Mouse (Mus musculus) intestine, embryonic 14.5 days (tissue): ENCODE measurements around the gene Tas2r108. TPM values are rescaled to one million over a fixed set of nuclear protein-coding genes. Genes with fewer than 3 reads are reported as not detected.

Experiments used
- ATAC-seq: fragments of 200-750 bp; cut with Nextera tagmentation; replicated peaks from 2 replicates; pipeline ENCODE4 v1.8.0; 2017; ENCODE audit warnings: low read depth, moderate number of reproducible peaks, moderate TSS enrichment, moderate library complexity; ENCODE audit not compliant: low FRiP score, low TSS enrichment
- DNase-seq: peaks from one replicate; pipeline ENCODE4 v3.0.0-alpha.2; 2018; ENCODE audit warnings: low spot score
- H3K27ac ChIP-seq: fragments of 300-500 bp; sonication (generic); 2 replicates; pipeline ENCODE4 v1.5.1; 2014; ENCODE audit warnings: low read depth, mild to moderate bottlenecking, control low read depth
- H3K27me3 ChIP-seq: fragments of 300-500 bp; sonication (generic); replicated peaks from 2 replicates; pipeline ENCODE4 v1.6.1; 2014; ENCODE audit warnings: low read length, control low read depth; ENCODE audit not compliant: control insufficient read depth, insufficient read depth
- H3K36me3 ChIP-seq: fragments of 300-500 bp; sonication (generic); 2 replicates; pipeline ENCODE4 v1.6.1; 2014; ENCODE audit warnings: low read length, control low read depth; ENCODE audit not compliant: control insufficient read depth, insufficient read depth
- H3K4me1 ChIP-seq: fragments of 300-500 bp; sonication (generic); replicated peaks from 2 replicates; pipeline ENCODE4 v1.6.1; 2014; ENCODE audit warnings: low read length, control low read depth, mixed read lengths; ENCODE audit not compliant: control insufficient read depth, insufficient read depth
- H3K4me2 ChIP-seq: fragments of 300-500 bp; sonication (generic); 2 replicates; pipeline ENCODE4 v1.6.1; 2014; ENCODE audit warnings: low read length
- H3K4me3 ChIP-seq: fragments of 300-500 bp; sonication (generic); 2 replicates; pipeline ENCODE4 v1.5.1; 2014; ENCODE audit warnings: low read depth, low read length, control low read depth, mixed read lengths
- H3K9ac ChIP-seq: fragments of 300-500 bp; sonication (generic); 2 replicates; pipeline ENCODE4 v1.6.1; 2014; ENCODE audit warnings: mild to moderate bottlenecking, low read length
- H3K9me3 ChIP-seq: fragments of 300-500 bp; sonication (generic); 2 replicates; pipeline ENCODE4 v1.6.1; 2016; ENCODE audit warnings: low read length, control low read depth; ENCODE audit not compliant: control insufficient read depth
- WGBS: fragments of 180-500 bp; shearing (Covaris S2); extraction: QIAGEN DNeasy Blood & Tissue Kit; methylation state at CpG from one replicate; pipeline ENCODE4 v1.1.7; 2014; 5-methylcytosine and 5-hydroxymethylcytosine counted together
- polyA plus RNA-seq: library from polyadenylated mRNA; unstranded; fragments of >200 nt; fragmentation: Nextera tagmentation; extraction: Ambion mirVana; gene quantifications from 2 replicates; pipeline ENCODE4 v1.2.1, GENCODE M21; 2014

Tas2r108 gene
- polyA plus RNA-seq, 1 experiment from 2014 or later: not detected

DNA sequence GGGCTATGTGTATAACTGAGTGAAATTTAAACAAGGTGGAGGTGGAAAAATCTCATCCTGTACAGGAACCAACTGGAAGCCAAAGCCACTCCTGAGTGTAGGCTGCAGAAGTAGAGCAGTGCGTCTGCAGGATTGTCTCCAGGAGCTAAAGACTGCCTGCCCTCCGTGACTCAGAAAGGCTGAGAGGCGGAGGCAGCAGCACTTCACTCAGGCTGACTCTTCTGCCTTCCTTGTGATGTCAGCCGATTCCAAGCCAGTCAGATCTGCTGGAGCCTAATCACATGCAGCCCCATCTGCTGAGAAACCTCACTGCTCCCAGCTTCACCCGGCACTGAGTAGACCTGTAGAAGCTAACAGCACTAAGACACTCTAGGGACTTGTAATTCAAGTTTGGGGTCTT is 11.0 kb upstream of the Tas2r108 start:
- Histone ChIP-seq H3K27ac (no peak overlapping the region), H3K36me3 (peaks cover 65% of the 10 kb centered on the region), H3K27me3 (no peaks in the 10 kb centered on the region), H3K4me3 (no peak overlapping the region), H3K9me3 (no peaks in the 10 kb centered on the region), H3K4me2 (no peak overlapping the region), H3K4me1 (no peaks in the 10 kb centered on the region), H3K9ac (no peak overlapping the region)
- ATAC-seq (no peak), DNase-seq (no peak)
- WGBS: 94% methylated on average over 5 of the region's 5 CpGs

DNA sequence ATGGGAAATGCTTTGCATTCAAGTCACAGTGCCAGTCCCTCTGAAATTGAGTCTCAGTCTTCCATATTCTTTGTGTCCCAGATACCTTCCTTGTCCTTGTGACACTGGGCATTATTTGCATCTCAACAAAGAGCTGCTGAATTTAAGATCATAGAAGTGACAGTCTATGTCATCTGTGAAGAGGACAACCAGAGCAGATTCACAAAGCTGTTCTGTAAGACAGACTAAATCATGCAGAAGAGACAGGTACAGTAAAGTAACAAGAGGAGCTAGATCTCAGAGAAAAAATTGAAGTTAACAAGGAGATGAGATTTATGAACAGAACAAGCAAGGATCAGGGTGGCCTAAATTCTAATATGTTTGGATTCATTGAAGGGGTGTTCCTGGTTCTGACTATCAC is 2.4 kb upstream of the Tas2r108 start, which contains the start of gene Tas2r137:
Tas2r137 (plus strand) TSS at position 301 of the 400 bp plus-strand sequence.
- no peaks in the 10 kb centered on the region for H3K9me3 ChIP-seq
- no peak within 1 kb of the TSS for H3K4me3 ChIP-seq
- H3K27me3 ChIP-seq: no peaks in the 10 kb centered on the region
- H3K9ac ChIP-seq: no peak within 1 kb of the TSS
- ATAC-seq (no peak), DNase-seq (no peak)
- H3K27ac ChIP-seq: no peak within 1 kb of the TSS
- H3K4me1 ChIP-seq: no peaks in the 10 kb centered on the region
- H3K36me3 ChIP-seq: no peaks in the 10 kb centered on the region
- H3K4me2 ChIP-seq: no peak within 1 kb of the TSS

DNA sequence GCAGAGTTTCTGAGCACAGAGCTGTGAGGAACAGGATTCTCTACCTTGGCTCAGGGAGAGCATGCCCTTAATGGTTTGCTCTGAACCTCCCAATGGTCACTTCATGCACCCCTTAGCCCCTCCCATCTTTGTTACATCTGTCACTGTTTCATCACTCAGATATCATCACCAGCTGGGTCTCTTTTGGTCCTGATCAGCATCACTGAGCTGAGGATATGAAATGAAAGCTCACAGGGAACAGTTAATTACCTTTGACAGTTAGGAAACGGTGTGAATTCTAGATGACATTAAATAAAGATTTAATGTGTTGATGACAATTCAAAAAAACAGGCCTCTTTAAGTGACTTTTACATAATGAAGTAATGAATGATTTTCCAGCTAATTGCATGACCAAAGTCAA is 26.1 kb downstream of the Tas2r108 start, which contains the start of gene Prss37:
Prss37 (minus strand) TSS at position 101 of the 400 bp plus-strand sequence.
- Histone ChIP-seq H3K4me2 (no peak within 1 kb of the TSS), H3K27me3 (no peaks in the 10 kb centered on the region), H3K9ac (no peak within 1 kb of the TSS), H3K9me3 (no peaks in the 10 kb centered on the region), H3K27ac (no peak within 1 kb of the TSS), H3K4me1 (no peaks in the 10 kb centered on the region), H3K4me3 (no peak within 1 kb of the TSS), H3K36me3 (no peaks in the 10 kb centered on the region)
- 82% methylated on average over 1 of the region's 1 CpGs for WGBS
- ATAC-seq: no peak
- DNase-seq: no peak

Other genes starting within 250 kb of the Tas2r108 start
- 41.4 and 46.7 TPM in 2 replicates for gene Agk, start 168.4 kb upstream of the Tas2r108 start, polyA plus RNA-seq
- 10.1 and 10.3 TPM in 2 replicates for gene E330009J07Rik, start 57.4 kb upstream of the Tas2r108 start, polyA plus RNA-seq
- gene Wee2, start 54.4 kb upstream of the Tas2r108 start, polyA plus RNA-seq: not detected in 2 replicates
- gene Ssbp1, start 22.2 kb upstream of the Tas2r108 start, polyA plus RNA-seq: 152 and 163 TPM in 2 replicates
- gene Tas2r137, start 2.3 kb upstream of the Tas2r108 start, polyA plus RNA-seq: not detected in 2 replicates
- gene Prss37, start 26.0 kb downstream of the Tas2r108 start, polyA plus RNA-seq: not detected in 2 replicates
- gene Olfr461, start 61.5 kb downstream of the Tas2r108 start, polyA plus RNA-seq: not detected in 2 replicates
- gene Olfr460, start 76.0 kb downstream of the Tas2r108 start, polyA plus RNA-seq: not detected in 2 replicates
- gene Clec5a, start 92.3 kb downstream of the Tas2r108 start, polyA plus RNA-seq: 1.0 and 1.1 TPM in 2 replicates
- gene Tas2r138, start 119.8 kb downstream of the Tas2r108 start, polyA plus RNA-seq: not detected in 2 replicates
- gene Mgam, start 135.3 kb downstream of the Tas2r108 start, polyA plus RNA-seq: 37.0 and 42.3 TPM in 2 replicates